Mouse (Mus musculus) urinary bladder, postnatal 10 days (tissue): Measurements from ENCODE around the gene Col24a1.
"Not testable (repeated sequence)": the region's sequence is repeated elsewhere in the genome, so short reads cannot be mapped to it uniquely, and the experiment has no call there.

Source experiments
- DNase-seq: peaks from one replicate; pipeline ENCODE4 v3.0.0; 2022; ENCODE audit warnings: low spot score

Gene Col24a1

GRCm38 (mm10) chr3:145356865-145357487 lies 64.7 kb downstream of the Col24a1 start:
- DNase-seq, result no peak

DNA sequence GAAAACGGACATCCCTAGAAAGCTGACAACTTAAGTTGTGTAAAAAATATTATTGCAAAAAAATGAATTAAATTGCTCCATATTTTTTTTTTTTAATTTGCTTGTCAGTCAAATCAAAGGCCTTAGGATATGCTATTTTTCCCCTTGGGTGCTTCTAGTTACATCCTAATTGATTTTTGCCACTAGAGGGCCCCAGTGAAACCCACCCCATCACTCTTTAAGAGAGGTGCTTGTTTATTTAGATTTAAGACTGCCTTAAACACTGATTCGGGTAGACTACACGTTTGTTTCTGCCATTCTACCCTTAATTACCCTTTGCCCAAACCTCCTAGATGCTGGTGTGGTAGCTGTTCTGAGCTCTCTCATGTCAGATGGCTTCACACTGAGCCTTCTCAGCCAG lies 73.0 kb downstream of the Col24a1 start:
- DNase-seq, result no peak

- DNase-seq, result no peak
Observed at GRCm38 (mm10) chr3:145367176-145367717, 75.0 kb downstream of the Col24a1 start.

DNA sequence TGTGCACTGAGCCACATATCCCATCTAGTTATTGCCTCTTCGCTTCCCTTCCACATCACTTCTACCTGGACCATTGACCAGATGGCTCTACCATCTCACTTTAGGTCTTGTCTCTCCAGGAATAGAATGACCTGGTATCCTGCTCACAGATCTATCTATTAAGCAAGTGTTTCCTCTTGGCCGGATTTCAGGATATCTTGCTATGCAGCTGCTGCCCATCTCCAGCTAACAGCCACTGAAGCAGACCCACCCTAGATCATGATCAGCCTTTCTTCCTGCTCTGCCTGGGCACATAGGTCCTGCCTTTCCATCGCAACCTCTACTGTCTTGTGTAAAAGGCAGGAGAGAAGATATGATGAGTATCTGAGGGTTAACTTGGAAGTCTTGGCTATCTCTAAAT lies 84.0 kb downstream of the Col24a1 start:
- DNase-seq, result no peak

DNA sequence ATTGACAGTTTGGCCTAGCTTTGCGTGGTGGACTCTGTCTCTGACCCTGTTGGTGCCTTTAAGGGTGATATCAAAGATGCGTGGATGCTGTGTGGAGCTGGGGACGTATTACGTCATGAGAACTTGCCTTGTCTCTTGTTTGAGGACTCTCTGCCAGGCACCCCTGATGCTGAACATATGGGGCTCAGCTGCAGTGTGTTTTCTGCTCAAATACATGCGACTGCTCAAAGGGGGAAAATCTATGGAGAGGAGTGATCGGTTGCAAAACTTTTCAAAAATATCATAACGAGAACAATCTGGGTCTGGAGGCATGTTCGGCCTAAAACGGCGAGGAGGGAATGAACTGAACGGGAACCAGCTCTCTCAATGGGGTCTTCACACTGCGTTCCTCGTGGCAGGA lies 90.8 kb downstream of the Col24a1 start:
- DNase-seq, result no peak

DNA sequence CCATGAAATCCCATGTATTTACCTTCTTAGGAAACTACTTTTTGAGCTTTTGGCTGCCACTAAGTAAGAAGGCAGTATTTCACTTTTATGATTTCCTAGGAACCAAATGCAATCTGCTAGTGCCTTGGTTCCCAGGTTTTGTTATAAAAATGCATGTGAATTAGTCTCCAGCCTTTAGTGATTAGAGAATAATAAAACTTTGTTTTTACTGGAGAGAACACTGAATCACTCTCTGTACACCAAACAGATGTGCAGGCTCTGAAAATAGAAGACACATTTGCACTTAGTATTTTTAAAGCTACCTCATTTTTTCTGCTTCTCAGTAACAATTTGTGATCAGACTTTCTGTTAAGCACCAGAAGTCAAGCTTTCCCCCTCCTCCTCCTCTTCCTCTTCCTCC lies 94.2 kb downstream of the Col24a1 start:
- no peak for DNase-seq

DNA sequence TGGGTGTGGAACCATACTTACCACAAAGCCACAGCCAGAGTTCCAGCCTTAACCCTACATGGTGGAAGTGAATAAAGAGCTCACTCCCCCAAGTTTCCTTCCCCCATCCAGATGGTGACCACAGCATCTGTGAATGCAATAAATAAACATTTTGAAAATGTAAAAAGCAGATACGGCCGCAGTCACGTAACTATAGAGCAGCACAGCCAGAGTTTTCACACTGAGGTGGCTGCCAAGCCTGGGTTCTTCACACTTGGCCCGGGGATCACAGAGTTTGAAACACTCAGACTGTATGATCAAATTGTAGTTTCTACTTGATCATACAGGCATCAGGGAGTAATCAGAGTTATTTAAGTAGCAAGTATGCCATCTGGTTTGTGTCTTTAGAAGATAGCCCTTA lies 98.4 kb downstream of the Col24a1 start:
- no peak for DNase-seq

DNA sequence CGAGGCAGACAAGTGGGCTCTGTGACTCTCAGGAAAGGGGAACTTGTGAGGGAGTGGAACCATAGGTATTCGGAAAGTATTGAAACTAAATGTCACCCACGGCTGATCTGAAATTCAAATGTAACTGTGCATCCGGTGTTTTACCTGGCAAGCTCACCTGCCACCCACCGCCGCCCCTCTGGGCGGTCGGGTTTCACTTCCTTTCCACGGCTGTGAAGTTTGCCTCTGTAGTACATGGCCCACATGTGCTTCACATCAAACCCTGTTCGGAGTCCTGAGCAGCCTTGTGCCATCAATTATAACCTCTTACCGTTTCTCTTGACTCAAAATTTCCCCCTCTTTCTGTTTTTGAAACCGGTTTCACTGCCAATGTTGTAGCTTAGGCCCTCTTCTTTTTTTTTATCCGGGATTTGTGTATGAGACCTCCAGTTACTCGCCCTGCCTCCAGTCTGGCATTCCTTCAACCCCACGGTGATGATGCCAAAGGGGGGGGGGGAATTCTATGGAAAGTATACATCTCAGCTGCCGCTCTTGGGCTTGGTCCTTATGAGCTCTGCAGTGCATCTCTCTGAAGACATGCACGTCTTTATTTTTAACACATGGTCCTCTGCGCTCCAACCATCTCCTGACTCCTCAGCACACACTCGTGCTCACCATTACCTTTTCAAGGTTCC lies 99.9 kb downstream of the Col24a1 start:
- DNase-seq, result no peak

DNA sequence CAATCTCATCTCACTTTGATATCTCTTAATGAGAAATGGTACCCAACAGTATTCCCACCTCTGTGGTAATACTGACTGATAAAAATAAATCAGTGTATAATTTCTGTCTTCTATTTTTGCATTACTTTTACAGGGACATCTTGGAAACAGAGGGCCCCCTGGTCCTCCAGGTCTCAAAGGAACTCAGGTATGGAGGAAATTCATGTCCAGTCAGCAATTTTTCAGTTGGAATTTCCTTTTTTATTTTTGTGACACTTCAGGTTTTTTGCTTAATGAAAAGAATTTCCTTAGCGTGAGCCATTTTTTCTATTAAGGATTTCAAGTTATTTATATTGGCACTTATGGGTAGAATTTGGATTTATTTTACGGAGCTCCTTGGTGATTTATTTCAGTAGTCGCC lies 106.9 kb downstream of the Col24a1 start:
- no peak for DNase-seq

DNA sequence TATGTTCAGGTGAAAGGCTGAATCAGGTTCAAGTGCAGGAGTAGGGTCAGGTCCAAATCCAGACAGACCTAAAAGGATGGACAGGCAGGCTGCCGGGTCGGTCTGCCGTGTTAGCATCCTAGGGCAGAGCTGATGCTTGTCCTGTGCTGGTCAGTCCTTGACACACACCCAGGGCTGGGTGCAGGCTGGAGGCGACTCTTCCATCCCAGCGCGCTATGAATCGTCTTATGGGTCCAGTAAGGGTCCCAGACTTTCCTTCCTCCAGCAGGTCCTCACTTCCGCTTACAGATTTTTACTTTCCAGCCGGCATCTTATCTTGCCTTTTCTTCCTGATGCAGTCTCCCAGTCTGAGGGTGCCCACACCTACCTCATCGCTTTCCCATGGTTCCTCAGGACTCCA lies 110.0 kb downstream of the Col24a1 start:
- DNase-seq, result no peak

DNA sequence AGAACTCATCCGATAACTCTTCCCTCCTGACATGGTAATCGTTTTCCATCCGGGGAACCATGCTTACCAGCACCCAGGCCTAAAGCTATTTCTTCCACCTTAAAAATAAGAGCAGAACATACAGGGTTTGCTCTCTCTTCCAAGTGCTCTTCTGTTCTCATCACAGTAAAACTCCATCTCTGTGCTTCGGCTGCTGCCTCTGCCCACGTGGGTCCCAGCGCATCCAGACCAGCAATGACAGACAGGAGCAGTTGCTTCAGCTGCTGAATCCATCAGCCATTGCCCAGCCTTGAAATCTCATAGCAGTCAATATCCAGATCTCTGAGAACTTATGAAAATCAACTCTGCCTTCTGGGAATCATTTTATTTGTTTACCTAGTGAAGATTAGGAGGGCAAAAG lies 110.7 kb downstream of the Col24a1 start:
- DNase-seq, result no peak

DNA sequence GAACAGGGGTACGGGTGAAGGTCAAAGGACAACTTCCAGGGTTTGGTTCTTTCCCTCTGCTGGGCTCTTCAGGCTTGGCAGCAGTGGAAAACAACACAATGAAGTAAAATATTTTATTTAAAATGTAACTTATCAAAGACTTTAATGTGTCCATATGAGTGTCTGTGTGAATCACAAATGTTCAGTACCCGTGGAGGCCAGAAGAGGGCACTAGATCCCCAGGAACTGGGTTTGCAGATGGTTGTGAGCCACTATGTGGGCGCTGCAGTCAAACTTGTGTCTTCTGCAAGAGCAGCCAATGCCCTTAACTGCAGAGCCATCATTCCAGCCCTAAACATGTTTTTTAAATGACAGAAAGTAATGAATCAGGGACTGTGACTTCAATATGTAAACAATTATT lies 115.8 kb downstream of the Col24a1 start:
- DNase-seq, result no peak

DNA sequence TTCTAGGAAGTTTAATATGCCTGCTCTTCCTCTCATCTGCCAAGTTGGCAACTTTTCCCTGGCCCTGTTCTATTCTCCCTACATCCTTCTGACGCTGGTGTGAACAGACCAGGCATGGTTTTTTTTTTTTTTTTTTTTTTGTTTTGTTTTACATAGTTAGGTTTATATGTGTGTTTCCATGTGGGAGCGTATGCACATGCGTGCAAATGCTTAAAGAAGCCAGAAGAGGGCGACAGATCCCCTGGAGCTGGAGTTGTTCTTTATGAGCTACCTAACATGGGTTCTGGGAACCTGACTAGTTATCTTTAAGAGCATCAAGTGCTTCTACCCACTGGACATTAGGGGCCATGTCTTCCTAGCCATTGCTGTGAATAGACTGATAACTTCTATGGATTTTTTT lies 119.9 kb downstream of the Col24a1 start:
- no peak for DNase-seq

GRCm38 (mm10) chr3:145414362-145414761 lies 122.1 kb downstream of the Col24a1 start:
- no peak for DNase-seq

- DNase-seq, result no peak
Observed at GRCm38 (mm10) chr3:145417809-145418208, 125.5 kb downstream of the Col24a1 start.

DNA sequence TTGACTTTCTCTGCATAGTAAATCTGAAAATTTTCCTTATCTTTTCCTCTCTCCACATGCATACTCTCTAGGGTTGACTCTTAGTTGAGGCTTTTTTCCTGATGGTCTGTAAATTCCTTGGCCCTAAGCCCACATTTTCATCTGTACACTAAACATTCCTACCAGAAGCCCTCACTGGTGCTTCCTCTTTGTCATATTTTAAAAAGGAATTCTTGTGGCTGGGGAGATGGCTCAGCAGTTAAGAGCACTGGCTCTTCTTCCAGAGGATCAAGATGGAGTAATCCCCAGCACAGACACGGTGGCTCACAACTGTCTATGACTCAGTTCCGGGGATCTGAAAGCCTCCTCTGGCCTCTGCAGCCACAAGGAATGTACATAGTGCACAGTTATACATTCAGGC lies 128.1 kb downstream of the Col24a1 start:
- DNase-seq, result no peak

DNA sequence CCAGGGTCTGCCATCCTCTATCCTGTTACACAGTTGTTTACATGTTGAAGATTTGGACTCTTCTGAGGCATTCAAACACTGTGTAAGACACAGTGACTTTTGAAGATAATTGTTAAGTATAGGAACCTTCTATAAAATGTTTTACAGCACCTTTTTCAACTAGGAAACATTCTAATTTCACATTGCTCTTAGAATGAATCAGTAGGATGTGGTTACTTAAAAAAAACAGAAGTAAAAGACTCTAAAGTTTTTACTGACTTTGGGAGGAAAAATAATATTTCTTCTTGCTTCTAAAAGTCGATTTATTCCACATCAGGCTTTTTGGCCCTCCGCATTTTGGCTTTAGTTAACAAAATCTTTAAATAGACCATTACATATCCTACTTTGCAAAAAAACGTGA lies 129.8 kb downstream of the Col24a1 start:
- DNase-seq, result no peak

GRCm38 (mm10) chr3:145438352-145438751 lies 146.1 kb downstream of the Col24a1 start:
- DNase-seq, result no peak

- no peak for DNase-seq
Observed at GRCm38 (mm10) chr3:145439086-145439485, 146.8 kb downstream of the Col24a1 start.

- DNase-seq, result no peak
Observed at GRCm38 (mm10) chr3:145440993-145441392, 148.7 kb downstream of the Col24a1 start.

GRCm38 (mm10) chr3:145442268-145442667 lies 150.0 kb downstream of the Col24a1 start:
- DNase-seq, result no peak

DNA sequence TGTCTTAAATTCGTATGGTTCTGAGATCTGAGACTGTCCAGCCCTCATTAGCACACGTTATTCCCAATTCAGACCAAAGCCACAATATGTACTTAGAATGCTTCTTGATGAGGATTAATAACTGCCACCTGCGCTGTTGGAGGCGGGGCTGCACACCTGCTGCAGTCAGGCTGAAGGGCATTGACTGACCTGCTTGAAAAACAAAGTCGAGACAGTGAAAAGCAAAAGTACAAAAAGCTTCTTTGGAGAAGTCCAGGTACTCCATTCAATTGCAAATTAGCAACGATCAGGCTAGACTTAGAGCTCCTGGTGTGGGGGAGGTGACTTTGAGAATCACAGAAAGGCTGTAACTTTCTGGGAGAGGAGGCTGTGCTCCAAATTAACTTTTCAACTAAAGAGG lies 150.9 kb downstream of the Col24a1 start:
- DNase-seq, result not testable (repeated sequence)

GRCm38 (mm10) chr3:145457039-145457438 lies 164.8 kb downstream of the Col24a1 start:
- no peak for DNase-seq

GRCm38 (mm10) chr3:145462351-145462750 lies 170.1 kb downstream of the Col24a1 start:
- no peak for DNase-seq
